9 mouse cellular contexts compared by ENCODE assay signal in the genomic region with DNA sequence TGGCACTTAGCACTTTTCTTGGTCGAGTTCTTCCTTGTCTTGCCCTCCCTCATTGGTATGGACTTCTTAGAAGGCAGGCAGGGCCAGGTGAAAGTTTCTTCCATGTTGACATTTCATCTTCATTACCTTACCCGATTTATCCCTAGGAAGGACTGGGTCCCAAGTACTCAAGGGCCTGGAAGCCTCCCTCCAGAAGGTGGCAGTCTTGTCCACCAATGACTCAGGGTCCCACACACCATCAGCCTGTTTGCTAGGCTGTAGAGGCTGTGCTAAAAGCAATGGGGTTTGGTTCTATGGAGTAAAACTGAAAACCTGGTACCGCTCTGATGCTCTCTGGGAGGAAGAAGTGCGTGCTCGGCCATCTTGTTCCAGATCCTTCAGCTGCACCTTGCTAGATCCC. TPM values are rescaled to one million over a fixed set of nuclear protein-coding genes. Genes with fewer than 3 reads are reported as not detected.
A peak's percentile ranks its signal among the peaks of the same experiment; 100 is the strongest.
DNase-seq lines count a peak whose midpoint lies in the region; ATAC-seq and TF ChIP-seq lines count a peak whose summit lies in the region.
"Had no signal": no experiment of that assay in that cellular context is flagged by ENCODE, and none has a peak within 500 bp of the region (broad histone marks: within the 10 kb centered on the region; RNA-seq: fewer than 3 reads in every experiment).

No protein-coding gene starts in this region.

- no peak for TF ChIP-seq POLR2A in thymus, adult 2 months (IDR thresholded peaks at IDR 0.05; ENCODE audit: control insufficient read depth, extremely low read depth, insufficient read depth, low read length, poor library complexity)

- no peak overlapping the region for H3K9ac ChIP-seq in heart, embryonic 12.5 days

- no peak for ATAC-seq in heart, embryonic 12.5 days (ENCODE audit: insufficient number of reproducible peaks, low FRiP score)
- peak; percentile 90 for ATAC-seq in megakaryocyte progenitor cell, adult 5-6 weeks (replicated peaks; ENCODE audit: poor library complexity)

- peak; percentile 90 for DNase-seq in heart, adult 11 months
- peak; percentile 26 for DNase-seq in thymus, adult 2 months
- DNase-seq in thymus, adult 18-20 months, result no peak
- DNase-seq in c-Kit-positive CD71-positive TER-119-negative erythroid progenitor cells, embryonic 14.5 days (ENCODE audit: low read depth), result peak; percentile 50
- peak; percentile 74 for DNase-seq in induced T-regulatory cell, adult 2 months (ENCODE audit: low read depth)
- DNase-seq in cerebellum, adult 9-11 months, result no peak

- H3K36me3 ChIP-seq in heart, embryonic 12.5 days, result no peaks in the 10 kb centered on the region
- H3K36me3 ChIP-seq in thymus, adult 2 months (ENCODE audit: control insufficient read depth, insufficient read depth, low read length), result no peaks in the 10 kb centered on the region

- WGBS in heart, embryonic 12.5 days, result 75% methylated on average over 5 of the region's 5 CpGs
- 76% methylated on average over 5 of the region's 5 CpGs for WGBS in thymus, adult 2 months

- no peak overlapping the region for H3K27ac ChIP-seq in heart, embryonic 12.5 days (ENCODE audit: poor library complexity, severe bottlenecking)
- no peak overlapping the region for H3K27ac ChIP-seq in thymus, adult 2 months (ENCODE audit: control insufficient read depth, insufficient read depth, low read length)

- H3K4me3 ChIP-seq in heart, embryonic 12.5 days, result no peak overlapping the region
- no peak overlapping the region for H3K4me3 ChIP-seq in thymus, adult 2 months (ENCODE audit: control insufficient read depth, insufficient read depth, low read length)

- H3K27me3 ChIP-seq in heart, embryonic 12.5 days (replicated peaks), result no peaks in the 10 kb centered on the region
- no peaks in the 10 kb centered on the region for H3K27me3 ChIP-seq in thymus, adult 2 months (ENCODE audit: control insufficient read depth, insufficient read depth, low read length)

- 0 out of 2 replicates have a peak, but pooled peaks cover 3% of the 10 kb centered on the region for H3K9me3 ChIP-seq in heart, embryonic 12.5 days (replicated peaks)

- H3K4me2 ChIP-seq in heart, embryonic 12.5 days, result no peak overlapping the region

- TF ChIP-seq CTCF in thymus, adult 2 months (IDR thresholded peaks at IDR 0.05; ENCODE audit: borderline replicate concordance, control insufficient read depth, extremely low read depth, insufficient read depth, low read length, poor library complexity), result no peak

- H3K4me1 ChIP-seq in heart, embryonic 12.5 days (replicated peaks), result no peaks in the 10 kb centered on the region
- no peaks in the 10 kb centered on the region for H3K4me1 ChIP-seq in thymus, adult 2 months (replicated peaks; ENCODE audit: control insufficient read depth, insufficient read depth, low read length)

RNA-seq across cellular contexts. Expression of a gene that starts 13.9 kb away (rescaled TPM):
- 0.12 TPM in 1 of 2 replicates, not detected in the other for polyA plus RNA-seq in heart, embryonic 12.5 days (2016; fragmentation: Nextera tagmentation; extraction: Ambion mirVana)
- polyA plus RNA-seq in thymus, adult 2 months (2012; rRNA removed), result not detected in 2 replicates
- total RNA-seq in megakaryocyte progenitor cell, adult 5-6 weeks (2015), result not detected in 2 replicates
- not detected in 2 replicates for total RNA-seq in megakaryocyte progenitor cell, adult 5-6 weeks (2017)

RNA-seq across cellular contexts. Expression of a gene that starts 25.9 kb away (rescaled TPM):
- polyA plus RNA-seq in heart, embryonic 12.5 days (2016; fragmentation: Nextera tagmentation; extraction: Ambion mirVana), result not detected in 2 replicates
- polyA plus RNA-seq in thymus, adult 2 months (2012; rRNA removed), result not detected in 2 replicates
- 1.3 and 1.9 TPM in 2 replicates for total RNA-seq in megakaryocyte progenitor cell, adult 5-6 weeks (2015)
- not detected in 2 replicates for total RNA-seq in megakaryocyte progenitor cell, adult 5-6 weeks (2017)
- total RNA-seq: left cerebral cortex, postnatal 14 days had no signal

RNA-seq across cellular contexts. Expression of a gene that starts 55.3 kb away (rescaled TPM):
- polyA plus RNA-seq in heart, embryonic 12.5 days (2016; fragmentation: Nextera tagmentation; extraction: Ambion mirVana), result 42.3 and 45.1 TPM in 2 replicates
- polyA plus RNA-seq in thymus, adult 2 months (2012; rRNA removed), result 30.4 and 36.2 TPM in 2 replicates
- 143 and 160 TPM in 2 replicates for total RNA-seq in megakaryocyte progenitor cell, adult 5-6 weeks (2015)
- total RNA-seq in megakaryocyte progenitor cell, adult 5-6 weeks (2017), result 142 and 151 TPM in 2 replicates

Comparison
In these comparisons a context has a peak if more than half of its experiments do, and no peak if none do; other contexts are left out.
1. DNase-seq: peak in heart, adult 11 months (single experiment), thymus, adult 2 months (single experiment), c-Kit-positive CD71-positive TER-119-negative erythroid progenitor cells, embryonic 14.5 days (single experiment) and induced T-regulatory cell, adult 2 months (single experiment); none in thymus, adult 18-20 months (0 of 2) and cerebellum, adult 9-11 months (single experiment).